Mouse (Mus musculus) heart, postnatal 25 days (tissue): ENCODE data around the gene Kirrel. TPM values are rescaled to one million over a fixed set of nuclear protein-coding genes. Genes with fewer than 3 reads are reported as not detected.

Experiments used
- total RNA-seq, 2 experiments: library from RNA; stranded (reverse); gene quantifications; 2 replicates each; pipeline ENCODE4 v1.2.3; 2021

The Kirrel gene
- total RNA-seq, 2 experiments from 2014 or later = 7.1 to 8.4 TPM

Other genes with a start within 250 kb of the Kirrel start
- gene Cd1d1, start 175.3 kb downstream of the Kirrel start, total RNA-seq = 1 to 10 TPM; 2.7 to 4.7 TPM
- gene Fcrls, start 89.0 kb upstream of the Kirrel start, total RNA-seq = 10 to 100 TPM in 1 of 2 experiments, 1 to 10 TPM in 1; 10.0 to 11.6 TPM
- under 1 TPM; 0.59 to 0.73 TPM for gene Cd5l, start 183.1 kb upstream of the Kirrel start, total RNA-seq
- under 1 TPM; 0.42 to 0.87 TPM for gene Fcrl1, start 201.6 kb upstream of the Kirrel start, total RNA-seq